Mouse (Mus musculus) monocyte, adult 5-6 weeks (primary cell): ENCODE measurements around the gene Trappc12. TPM values are rescaled to one million over a fixed set of nuclear protein-coding genes. Genes with fewer than 3 reads are reported as not detected.
"Not testable (repeated sequence)": the region's sequence is repeated elsewhere in the genome, so short reads cannot be mapped to it uniquely, and the experiment has no call there.

Experiments
- ATAC-seq: fragments of 153-309, 156-312 bp; replicated peaks from 2 replicates; pipeline ENCODE4 v1.8.0; 2017; ENCODE audit warnings: mild to moderate bottlenecking; ENCODE audit not compliant: low TSS enrichment, insufficient number of reproducible peaks, severe bottlenecking, poor library complexity, low FRiP score
- total RNA-seq: library from RNA; stranded (forward); fragments of 200-1000, 200-491, 200-594 nt; gene quantifications from 3 replicates; pipeline ENCODE4 v1.2.3, GENCODE M21; 2017

Trappc12 gene
- total RNA-seq, 1 experiment from 2014 or later, result 37.4 TPM

DNA sequence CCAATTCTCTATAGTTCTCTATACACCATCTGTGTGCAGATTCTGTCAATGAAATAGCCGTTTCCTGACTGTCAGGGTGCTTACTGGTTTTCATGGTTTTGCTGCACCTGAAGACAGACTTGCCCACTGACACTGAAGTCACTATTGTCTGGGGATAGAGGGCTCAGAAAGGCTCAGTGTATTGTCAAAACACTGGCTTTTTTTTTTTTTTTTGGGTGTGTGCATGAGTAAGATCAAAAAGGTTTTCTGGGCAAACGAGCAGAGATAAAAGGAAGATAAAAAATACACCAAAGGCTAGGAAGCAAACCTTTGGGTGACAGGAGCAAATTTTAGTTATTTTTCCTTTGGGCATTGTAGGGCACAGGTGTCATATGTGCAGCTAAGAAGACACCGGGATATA is 15.0 kb downstream of the Trappc12 start:
- no peak for ATAC-seq

DNA sequence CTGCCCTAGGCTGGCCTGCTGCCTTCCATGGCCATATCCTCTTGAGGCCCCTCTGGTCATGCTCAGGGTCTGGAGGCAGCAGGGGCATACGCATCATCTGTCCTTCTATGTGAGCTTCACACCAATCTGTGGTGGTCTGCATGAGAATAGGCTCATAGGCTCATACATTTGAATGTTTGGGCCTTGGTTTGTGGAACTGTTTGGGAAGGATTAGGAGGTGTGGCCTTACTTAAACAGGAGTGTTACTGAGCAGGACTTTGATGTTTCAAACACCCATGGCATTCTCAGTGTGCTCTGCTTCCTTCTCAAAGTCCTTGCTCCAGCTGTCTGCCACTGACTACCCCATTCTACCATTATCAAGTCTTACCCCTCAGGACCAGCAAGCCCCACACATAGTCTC is 16.0 kb downstream of the Trappc12 start:
- ATAC-seq, result no peak

DNA sequence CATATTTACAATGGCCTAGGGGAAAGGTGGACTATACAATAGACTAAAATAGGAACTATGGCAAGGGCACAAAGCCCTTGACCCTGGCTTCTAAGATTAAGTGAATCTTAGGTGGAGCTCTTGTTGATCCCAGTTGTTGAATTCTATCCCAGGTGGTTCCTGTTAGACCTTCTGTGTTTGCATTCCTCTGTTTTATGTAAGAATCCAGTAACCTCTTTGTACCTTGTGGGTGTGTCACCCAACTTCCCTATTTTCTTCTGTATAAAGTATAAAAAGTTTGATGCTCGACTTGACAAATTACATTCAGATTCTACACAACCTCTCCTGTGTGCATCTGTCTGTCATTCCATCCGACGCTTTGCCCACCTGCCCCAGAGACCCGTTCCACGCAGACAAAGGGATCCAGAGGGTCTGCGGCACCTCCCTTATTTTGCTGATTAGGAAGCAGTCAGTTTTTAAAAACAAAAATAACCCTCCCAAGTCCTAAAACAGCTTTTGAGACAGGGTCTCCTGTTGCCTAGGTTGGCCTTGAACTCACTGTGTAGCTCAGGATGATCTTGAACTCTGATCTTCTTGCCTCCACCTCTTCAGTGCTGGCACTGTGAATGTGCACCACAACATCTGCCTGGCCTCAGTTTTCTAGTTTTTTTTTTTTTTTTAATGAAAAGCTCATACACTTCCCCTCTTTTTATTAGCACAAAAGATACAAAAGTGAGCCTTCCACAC is 16.6 kb downstream of the Trappc12 start:
- not testable (repeated sequence) for ATAC-seq

DNA sequence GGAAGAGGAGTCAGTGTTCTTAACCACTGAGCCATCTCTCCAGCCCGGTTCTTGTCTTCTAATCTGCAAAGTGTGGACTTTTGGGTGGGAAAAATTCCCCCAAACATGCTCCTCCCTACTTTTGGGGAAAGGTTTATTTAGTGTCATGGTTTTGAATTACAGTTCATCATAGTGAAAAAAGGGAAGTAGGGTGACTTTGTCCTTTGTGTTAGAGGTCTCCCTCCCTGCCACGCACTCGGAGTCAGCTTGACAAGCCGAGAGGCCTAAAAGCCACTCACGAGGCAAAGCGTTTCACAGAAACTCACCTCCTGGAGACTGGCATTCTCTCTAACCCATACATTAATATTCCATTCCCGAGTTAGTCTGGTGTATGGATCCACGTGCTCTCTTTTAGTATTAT is 17.6 kb downstream of the Trappc12 start:
- ATAC-seq, result no peak

DNA sequence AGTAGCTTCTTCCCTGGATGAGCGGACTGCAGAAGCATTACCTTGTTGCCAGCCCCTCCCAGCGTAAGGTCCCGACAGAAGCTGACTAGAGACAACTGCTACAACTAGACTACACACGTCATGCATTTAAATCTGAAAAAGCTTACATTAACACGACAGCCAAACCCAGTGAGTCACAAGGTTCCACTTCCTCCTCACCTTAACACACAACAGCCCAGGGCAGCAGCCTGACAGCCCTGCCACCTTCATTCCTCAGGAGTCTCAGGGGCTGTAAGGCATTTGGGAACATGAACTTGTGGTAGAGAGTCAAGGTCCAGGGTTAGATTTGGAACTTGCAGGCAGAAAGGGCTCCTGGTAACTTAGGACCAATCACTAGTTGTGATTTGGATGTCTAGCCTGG is 23.2 kb downstream of the Trappc12 start:
- ATAC-seq, result peak; percentile 72

DNA sequence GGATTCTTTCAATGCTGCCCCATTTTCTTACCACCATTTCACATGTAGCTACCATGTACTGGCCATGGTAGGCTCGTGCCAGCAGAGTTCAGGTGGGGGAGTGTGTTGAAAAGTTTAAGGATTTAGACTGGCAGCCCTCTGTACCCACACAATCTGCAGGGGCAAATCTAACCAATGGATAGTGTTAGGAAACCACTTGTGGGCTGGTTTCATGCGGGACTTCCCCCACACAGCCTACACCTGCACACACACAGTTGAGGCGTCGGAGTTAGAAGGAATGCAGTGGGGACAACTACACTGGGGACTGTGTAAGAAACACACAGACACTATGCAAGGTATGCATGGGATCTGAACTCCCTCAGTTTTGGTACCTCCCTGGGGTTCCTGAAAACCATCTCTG is 24.1 kb downstream of the Trappc12 start:
- ATAC-seq, result no peak

DNA sequence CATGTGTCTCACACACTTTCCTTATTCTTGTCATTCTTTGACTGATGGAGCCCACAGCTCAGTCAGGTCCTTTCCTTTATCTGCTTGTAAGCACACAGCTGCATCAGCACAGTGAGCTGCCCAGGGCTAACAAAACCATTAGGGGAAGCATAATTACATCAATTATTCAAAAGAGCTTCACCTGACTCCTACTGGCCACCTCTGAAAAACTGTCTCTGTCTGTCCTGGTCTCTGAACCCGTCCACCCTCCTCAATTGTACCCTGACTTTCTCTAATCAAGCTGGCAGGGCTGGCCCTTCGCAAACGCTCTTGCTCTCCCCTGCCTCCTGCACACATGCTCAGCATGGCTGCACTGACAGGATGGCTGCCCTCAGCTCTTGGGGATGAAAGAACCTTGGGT is 25.9 kb downstream of the Trappc12 start:
- ATAC-seq, result no peak

DNA sequence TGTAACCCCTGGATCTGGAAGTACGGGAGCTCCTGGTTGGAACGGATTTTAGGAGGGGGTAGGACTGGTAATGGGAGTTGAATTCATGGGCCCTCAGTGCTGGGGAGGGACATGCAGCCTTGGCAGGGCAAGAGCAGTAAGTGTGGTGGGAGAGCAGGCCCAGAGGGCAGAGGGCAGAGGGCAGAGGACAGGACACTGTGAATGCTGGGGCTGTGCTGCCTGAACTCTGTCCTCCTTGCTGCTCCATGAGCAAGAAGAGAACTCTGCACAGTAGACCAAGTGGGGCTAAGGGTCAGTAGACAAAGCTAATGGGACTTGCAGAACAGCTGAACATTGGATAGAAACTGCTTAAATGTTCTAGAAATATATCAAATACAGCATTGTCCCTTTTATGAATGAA is 32.2 kb downstream of the Trappc12 start:
- no peak for ATAC-seq

DNA sequence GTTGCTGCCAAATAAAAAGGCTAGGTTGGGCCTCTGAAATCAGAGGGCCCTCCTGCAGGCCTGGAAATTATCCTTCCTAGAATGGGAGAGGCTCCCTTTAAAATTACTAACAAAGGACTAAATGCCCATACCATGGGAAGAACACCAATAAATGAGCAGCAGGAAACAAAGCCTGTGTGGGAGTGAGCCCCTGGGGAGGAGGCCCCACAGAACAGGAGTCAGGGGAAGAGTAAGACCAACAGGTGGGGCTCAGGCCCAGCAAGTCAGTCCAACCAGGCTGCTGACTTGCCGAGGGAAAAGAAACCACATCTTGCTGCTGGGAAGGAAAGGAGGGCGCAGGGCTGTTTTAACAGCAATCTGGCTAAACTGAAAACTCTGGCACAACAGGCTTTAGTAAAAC is 33.2 kb downstream of the Trappc12 start:
- ATAC-seq, result no peak

DNA sequence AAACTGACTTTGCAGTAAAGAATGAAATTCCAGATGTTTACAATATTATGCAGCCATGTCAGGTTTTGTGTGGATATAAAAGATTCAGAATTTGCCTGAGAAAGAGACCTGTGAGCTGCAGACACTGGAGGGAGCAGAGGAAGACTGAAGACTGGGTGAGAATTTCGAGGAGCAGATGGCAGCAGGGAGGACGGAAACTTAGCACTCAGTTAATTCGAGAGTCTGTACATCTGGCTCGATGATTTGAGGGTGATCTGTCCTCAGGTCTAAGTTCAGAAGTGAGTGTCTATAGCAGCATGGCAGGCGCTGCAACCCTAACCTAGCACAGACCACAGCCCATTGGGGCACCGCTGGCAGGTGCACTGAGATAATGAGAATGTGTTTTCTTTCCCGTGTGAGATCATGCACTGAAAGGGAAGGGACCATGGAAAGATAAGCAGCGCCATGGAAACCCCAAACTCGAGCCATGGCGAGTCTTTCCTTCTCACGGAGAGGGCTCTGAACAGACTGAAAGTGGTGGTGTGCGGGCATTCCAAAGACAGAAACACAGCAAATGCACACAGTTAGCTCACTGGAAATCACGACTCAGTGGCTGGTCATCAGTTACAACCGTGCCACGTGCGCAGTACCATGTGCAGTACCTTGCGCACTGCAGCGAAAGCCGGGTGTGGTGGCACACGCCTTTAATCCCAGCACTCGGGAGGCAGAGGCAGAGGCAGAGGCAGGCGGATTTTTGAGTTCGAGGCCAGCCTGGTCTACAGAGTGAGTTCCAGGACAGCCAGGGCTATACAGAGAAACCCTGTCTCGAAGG is 35.2 kb downstream of the Trappc12 start:
- ATAC-seq, result no peak

DNA sequence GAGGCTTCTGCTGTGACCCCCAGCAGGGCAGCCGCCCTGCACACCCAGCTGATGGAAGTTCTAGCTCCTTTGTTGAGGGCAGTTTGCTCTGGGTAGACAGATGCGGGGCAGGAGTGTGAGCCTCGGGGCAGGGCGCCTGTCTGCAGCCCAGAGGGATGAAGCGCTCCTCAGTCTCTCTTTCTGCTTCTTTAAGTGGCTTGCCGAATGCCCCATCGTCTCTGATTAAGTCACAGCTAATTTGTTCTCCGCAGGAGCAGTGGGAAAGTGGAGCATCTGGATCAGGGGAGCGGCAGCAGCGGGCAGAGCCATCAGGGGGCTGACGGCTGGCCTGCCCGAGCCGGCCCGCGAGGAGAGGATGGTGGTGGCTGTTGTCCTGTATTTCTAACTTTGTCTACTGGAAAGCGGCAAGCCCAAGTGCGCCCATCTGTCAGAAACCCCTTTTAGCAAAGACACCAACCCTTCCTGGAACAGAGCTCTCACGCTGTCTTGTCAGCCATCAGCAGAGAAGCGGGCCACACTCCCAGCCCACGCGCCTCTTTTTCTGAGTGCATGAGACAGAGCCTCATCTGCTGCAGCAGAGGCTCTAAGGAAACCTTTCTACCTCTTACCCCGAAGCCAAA is 39.6 kb downstream of the Trappc12 start:
- no peak for ATAC-seq

DNA sequence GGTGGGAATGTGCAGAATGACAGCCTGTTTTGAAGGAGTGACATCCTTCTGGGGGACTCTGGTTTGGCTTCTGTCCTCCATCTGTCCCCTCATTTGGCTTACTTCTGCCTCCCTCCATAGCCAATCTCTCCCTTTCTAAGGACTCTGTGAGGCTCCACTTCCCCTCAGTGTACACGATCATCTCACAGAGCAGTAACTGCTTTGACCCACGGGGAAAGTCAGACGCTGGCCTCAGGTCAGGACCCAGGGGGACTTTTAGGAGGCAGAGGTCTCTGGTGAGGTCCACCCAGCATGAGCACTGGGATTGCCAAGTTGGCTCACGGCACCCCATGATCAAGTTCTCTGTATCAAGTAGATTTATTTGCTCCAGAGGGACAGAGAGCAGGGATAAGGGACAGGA is 42.1 kb downstream of the Trappc12 start:
- ATAC-seq, result no peak

DNA sequence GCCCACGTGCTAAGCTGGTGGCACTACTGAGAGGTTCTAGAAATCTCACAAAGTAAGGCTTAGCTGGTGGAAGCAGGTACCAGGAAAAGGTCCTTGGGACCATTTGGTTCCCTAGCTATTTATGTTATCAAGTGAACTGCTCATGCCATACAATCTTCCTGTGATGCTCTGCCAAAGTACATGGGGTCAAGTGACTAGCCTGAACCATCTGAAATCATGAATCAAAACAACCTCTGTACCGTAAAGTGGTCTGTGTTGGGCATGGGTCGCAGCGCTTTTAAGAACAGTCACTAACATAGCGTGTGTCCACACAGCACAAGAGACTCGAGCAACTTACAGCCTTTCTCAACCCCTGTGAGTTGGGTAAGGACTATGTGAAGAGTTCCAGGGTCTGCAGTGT is 45.1 kb downstream of the Trappc12 start:
- no peak for ATAC-seq

DNA sequence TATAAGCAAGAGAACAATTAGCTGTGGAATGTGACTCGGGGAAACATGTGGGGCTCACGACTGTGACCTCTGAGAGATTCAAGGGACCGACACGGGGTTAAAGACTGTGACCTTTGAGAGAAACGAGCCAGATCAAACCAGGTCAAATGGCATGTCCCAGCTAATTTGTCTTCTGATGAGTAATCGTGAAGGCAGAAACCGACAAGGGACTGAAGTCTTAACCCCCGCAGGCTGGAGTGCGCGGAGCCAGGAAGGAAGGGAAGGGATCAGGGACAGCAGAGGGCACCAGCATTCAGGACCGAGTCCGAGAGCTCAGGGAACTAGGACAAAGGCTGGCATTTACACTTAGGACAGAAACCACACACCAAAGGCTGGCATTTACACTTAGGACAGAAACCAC is 45.9 kb downstream of the Trappc12 start:
- ATAC-seq, result no peak

DNA sequence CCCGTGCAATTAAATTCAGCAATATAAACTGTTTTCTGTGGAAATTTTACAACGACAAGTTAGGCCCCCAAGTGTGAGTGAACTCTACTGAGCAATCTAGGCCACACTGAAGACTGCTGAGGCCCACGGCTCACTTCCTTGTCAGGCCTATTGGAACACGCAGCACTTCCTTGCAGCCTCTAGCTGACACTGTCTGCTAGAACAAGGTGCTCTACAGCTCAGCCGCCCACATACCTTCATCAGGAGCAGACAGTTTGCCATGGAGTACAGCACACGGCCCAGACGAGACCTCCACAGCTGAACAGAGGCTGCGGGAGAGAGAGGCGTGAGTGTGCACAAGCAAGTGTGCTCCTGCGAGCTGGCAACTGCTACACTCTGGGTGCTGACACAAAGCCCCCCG is 49.0 kb downstream of the Trappc12 start:
- no peak for ATAC-seq

DNA sequence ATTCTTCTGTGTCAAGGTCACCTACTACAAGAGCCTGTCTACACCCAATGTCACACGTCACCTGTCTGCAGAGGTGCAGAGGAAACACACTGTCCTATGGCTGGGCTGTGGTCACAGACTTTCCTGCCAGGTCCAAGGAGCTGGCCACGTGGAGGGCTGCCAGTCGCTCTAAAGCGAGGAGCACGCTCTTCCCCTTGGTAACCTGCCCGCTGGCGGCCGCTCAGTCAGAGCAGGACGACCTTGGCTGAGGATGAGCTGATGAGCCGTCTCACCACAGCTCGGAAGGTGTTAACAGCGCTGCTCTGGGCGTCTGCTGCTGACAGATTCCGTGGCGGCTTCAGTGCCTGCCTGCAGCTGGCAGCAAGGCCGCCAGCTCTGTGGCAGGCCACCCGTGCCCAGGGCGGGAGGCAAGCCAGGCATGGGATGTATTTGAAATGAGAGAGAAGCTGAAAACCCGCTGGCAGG is 49.7 kb downstream of the Trappc12 start:
- ATAC-seq, result no peak

DNA sequence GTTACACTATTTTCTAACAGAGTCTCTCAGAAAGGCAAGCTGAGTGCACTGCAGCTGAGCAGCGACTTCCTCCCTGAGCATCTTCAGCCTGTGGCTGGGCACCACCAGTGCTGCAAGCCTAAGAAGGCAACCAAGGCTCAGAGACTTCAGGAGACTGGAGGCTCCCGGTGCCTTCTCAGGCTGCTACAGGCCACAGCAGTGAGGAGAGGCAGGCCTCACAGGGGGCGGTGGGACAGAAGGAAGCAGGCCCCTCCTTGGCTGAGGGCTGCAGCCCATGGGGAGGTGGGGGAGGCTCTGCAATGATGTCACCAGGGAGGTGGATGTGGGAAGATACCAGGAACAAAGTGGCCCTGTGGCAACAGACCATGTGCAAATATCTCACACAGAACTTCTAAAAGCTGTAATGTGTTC is 50.2 kb downstream of the Trappc12 start:
- no peak for ATAC-seq

DNA sequence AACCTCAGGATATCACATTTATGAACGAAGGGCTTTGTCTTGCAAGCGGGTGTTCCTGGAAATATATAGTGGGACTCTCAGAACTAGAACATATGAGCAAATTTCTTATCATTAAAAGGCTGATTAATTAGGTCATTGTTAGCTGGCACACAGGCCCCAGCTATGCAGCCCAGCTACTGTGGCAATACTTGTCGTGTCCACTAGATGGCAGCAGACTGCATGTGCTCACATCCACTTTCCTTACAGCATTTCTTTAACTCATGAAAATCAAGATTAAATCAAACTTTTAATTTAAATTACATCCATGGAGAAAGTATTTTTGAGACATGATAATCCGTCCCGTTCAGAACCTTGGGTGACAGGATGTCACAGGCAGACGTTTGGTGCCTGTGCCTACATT is 50.6 kb downstream of the Trappc12 start:
- 0 out of 2 replicates have a peak, but pooled peaks have one; percentile 42 for ATAC-seq

DNA sequence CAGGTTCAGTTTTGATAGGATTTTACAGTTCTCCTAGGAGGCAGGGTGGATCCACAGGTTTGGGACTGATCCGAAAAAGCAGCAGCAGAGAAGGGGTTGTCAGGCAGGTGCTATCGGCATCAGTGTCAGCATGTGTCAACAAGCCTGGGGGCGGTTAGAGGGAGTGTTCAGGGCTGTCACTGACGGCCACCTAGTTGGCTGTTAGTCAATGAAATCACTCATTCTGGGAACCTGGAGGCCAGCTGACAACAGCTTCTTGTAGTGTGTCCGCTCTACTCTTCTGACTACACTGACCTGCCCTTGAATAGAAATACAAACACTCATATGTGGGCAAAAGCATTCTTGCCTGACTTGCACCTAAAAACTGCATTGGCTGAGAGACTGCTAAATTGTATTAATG is 51.2 kb downstream of the Trappc12 start:
- ATAC-seq, result no peak
